Mouse (Mus musculus): ENCODE measurements at regions not wholly inside any gene's neighbourhood (a gene's known extent, or its start where the extent isn't known, plus 50 kb on each side); places are given as distances from the start of the nearest gene placed in this dataset.

DNA sequence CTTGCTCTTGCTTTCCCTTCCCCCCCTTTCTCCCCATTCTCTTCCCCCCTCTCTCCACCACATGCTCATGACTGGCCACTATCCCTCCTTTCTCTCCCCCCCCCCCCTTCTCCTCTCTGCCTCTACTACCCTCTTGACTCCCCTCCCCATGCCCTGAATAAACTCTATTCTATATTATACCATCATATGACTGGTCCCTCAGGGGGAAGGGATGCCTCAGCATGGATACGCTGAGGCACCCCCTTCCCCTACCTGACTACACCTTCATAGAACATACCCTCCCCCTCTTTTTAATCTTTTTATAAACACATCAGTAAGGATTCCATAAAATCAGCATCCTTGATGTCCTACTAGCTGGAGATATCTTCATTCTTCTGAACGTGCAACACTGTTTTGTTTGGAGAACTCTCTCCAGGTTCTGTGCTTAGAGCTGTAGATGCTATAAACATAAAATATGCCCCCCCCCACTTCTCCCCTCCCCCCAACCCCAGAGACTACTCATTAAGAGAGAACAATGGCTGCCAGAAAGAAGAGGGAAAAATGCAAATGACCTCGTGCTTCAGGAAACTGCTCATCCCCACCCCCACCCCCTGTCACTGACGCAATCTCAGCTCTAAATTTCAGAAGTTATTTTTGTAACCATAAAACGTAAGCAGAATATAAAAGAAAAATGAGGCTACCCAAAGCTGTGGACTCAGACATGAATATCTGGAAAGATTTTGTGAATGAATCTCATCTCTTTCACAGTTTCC is 102.3 kb downstream of the Pja2 start:
- H3K4me1 ChIP-seq (ENCODE audit: control insufficient read depth in 1 of 2, insufficient read depth in 2 of 2, low read length in 2 of 2) = peaks cover 3 to 10% of the 10 kb centered on the region in 2 experiments
- H3K4me3 ChIP-seq (ENCODE audit: control insufficient read depth in 1 of 2, insufficient read depth in 1 of 2, low read depth in 2 of 2, low read length in 2 of 2) = peak overlapping the region in 1 of 2 experiments; percentile 61; a peak in 2 of 4 replicates
- H3K27ac ChIP-seq (ENCODE audit: control insufficient read depth, low read depth, low read length) = no peak overlapping the region
- DNase-seq (ENCODE audit: low read depth, low spot score) = peak; percentile 6
- no peak for TF ChIP-seq MXI1 (IDR thresholded peaks at IDR 0.05; ENCODE audit: low read depth, low read length)
- no peaks in the 10 kb centered on the region; a peak in 1 of 4 replicates for H3K27me3 ChIP-seq (ENCODE audit: control insufficient read depth in 1 of 2, insufficient read depth in 2 of 2, low read length in 2 of 2)
- H3K79me2 ChIP-seq (ENCODE audit: control insufficient read depth, insufficient read depth, low read length, poor library complexity) = no peaks in the 10 kb centered on the region
- no peaks in the 10 kb centered on the region for H3K9me3 ChIP-seq (replicated peaks; ENCODE audit: insufficient read depth, low read length)
- H3K36me3 ChIP-seq (ENCODE audit: control insufficient read depth in 1 of 2, insufficient read depth in 2 of 2, low read length in 2 of 2) = peaks cover 0 to 4% of the 10 kb centered on the region in 2 experiments; a peak in 2 of 4 replicates
- no peak overlapping the region for H3K9ac ChIP-seq (ENCODE audit: control insufficient read depth, low read depth, low read length, poor library complexity, severe bottlenecking)

GRCm38 (mm10) chr17:64214599-64214998 is 117.1 kb downstream of the Pja2 start:
- Histone ChIP-seq H3K27me3 (ENCODE audit: control insufficient read depth in 1 of 2, insufficient read depth in 2 of 2, low read length in 2 of 2) (no peaks in the 10 kb centered on the region), H3K27ac (ENCODE audit: control insufficient read depth, low read depth, low read length) (no peak overlapping the region), H3K9me3 (replicated peaks; ENCODE audit: insufficient read depth, low read length) (no peaks in the 10 kb centered on the region), H3K36me3 (ENCODE audit: control insufficient read depth in 1 of 2, insufficient read depth in 2 of 2, low read length in 2 of 2) (no peaks in the 10 kb centered on the region), H3K4me3 (ENCODE audit: control insufficient read depth in 1 of 2, insufficient read depth in 1 of 2, low read depth in 2 of 2, low read length in 2 of 2) (no peak overlapping the region), H3K9ac (ENCODE audit: control insufficient read depth, low read depth, low read length, poor library complexity, severe bottlenecking) (no peak overlapping the region), H3K4me1 (ENCODE audit: control insufficient read depth in 1 of 2, insufficient read depth in 2 of 2, low read length in 2 of 2) (no peaks in the 10 kb centered on the region), H3K79me2 (ENCODE audit: control insufficient read depth, insufficient read depth, low read length, poor library complexity) (no peaks in the 10 kb centered on the region)
- TF ChIP-seq CTCF (IDR thresholded peaks at IDR 0.05 in 2 of 3, conservative IDR thresholded peaks at IDR 0.05 in 1 of 3; ENCODE audit: control insufficient read depth in 1 of 3, insufficient read depth in 1 of 3, low read depth in 2 of 3, low read length in 3 of 3, poor library complexity in 1 of 3, severe bottlenecking in 1 of 3) = no peak
- no peak for TF ChIP-seq MAFK (IDR thresholded peaks at IDR 0.05; ENCODE audit: borderline replicate concordance, low read depth, low read length)
- no peak for TF ChIP-seq GATA1 (IDR thresholded peaks at IDR 0.05; ENCODE audit: low read depth, low read length)
- no peak for TF ChIP-seq MYB (IDR thresholded peaks at IDR 0.05; ENCODE audit: low read depth, low read length)
- DNase-seq (ENCODE audit: low read depth, low spot score) = no peak

- H3K4me1 ChIP-seq (ENCODE audit: control insufficient read depth in 1 of 2, insufficient read depth in 2 of 2, low read length in 2 of 2) = no peaks in the 10 kb centered on the region
- H3K27ac ChIP-seq (ENCODE audit: control insufficient read depth, low read depth, low read length) = no peak overlapping the region
- H3K36me3 ChIP-seq (ENCODE audit: control insufficient read depth in 1 of 2, insufficient read depth in 2 of 2, low read length in 2 of 2) = no peaks in the 10 kb centered on the region
- DNase-seq (ENCODE audit: low read depth, low spot score) = no peak
- 0 out of 4 replicates have a peak, but pooled peaks cover 0 to 2% of the 10 kb centered on the region in 2 experiments for H3K27me3 ChIP-seq (ENCODE audit: control insufficient read depth in 1 of 2, insufficient read depth in 2 of 2, low read length in 2 of 2)
- H3K9me3 ChIP-seq (replicated peaks; ENCODE audit: insufficient read depth, low read length) = no peaks in the 10 kb centered on the region
- H3K4me3 ChIP-seq (ENCODE audit: control insufficient read depth in 1 of 2, insufficient read depth in 1 of 2, low read depth in 2 of 2, low read length in 2 of 2) = no peak overlapping the region
- H3K79me2 ChIP-seq (ENCODE audit: control insufficient read depth, insufficient read depth, low read length, poor library complexity) = no peaks in the 10 kb centered on the region
- no peak overlapping the region for H3K9ac ChIP-seq (ENCODE audit: control insufficient read depth, low read depth, low read length, poor library complexity, severe bottlenecking)
- TF ChIP-seq TCF12 (IDR thresholded peaks at IDR 0.05; ENCODE audit: low read depth, low read length) (no peak), MAX (IDR thresholded peaks at IDR 0.05; ENCODE audit: low read length) (no peak), CTCF (IDR thresholded peaks at IDR 0.05 in 2 of 3, conservative IDR thresholded peaks at IDR 0.05 in 1 of 3; ENCODE audit: control insufficient read depth in 1 of 3, insufficient read depth in 1 of 3, low read depth in 2 of 3, low read length in 3 of 3, poor library complexity in 1 of 3, severe bottlenecking in 1 of 3) (no peak)
Observed at GRCm38 (mm10) chr17:64213251-64213650, 118.5 kb downstream of the Pja2 start.

GRCm38 (mm10) chr17:64211281-64211680 is 120.4 kb downstream of the Pja2 start:
- no peak overlapping the region for H3K27ac ChIP-seq (ENCODE audit: control insufficient read depth, low read depth, low read length)
- H3K79me2 ChIP-seq (ENCODE audit: control insufficient read depth, insufficient read depth, low read length, poor library complexity) = no peaks in the 10 kb centered on the region
- H3K27me3 ChIP-seq (ENCODE audit: control insufficient read depth in 1 of 2, insufficient read depth in 2 of 2, low read length in 2 of 2) = peaks cover 0 to 2% of the 10 kb centered on the region in 2 experiments; a peak in 3 of 4 replicates
- H3K9ac ChIP-seq (ENCODE audit: control insufficient read depth, low read depth, low read length, poor library complexity, severe bottlenecking) = no peak overlapping the region
- no peak overlapping the region for H3K4me3 ChIP-seq (ENCODE audit: control insufficient read depth in 1 of 2, insufficient read depth in 1 of 2, low read depth in 2 of 2, low read length in 2 of 2)
- no peaks in the 10 kb centered on the region for H3K4me1 ChIP-seq (ENCODE audit: control insufficient read depth in 1 of 2, insufficient read depth in 2 of 2, low read length in 2 of 2)
- no peak for DNase-seq (ENCODE audit: low read depth, low spot score)
- no peaks in the 10 kb centered on the region for H3K36me3 ChIP-seq (ENCODE audit: control insufficient read depth in 1 of 2, insufficient read depth in 2 of 2, low read length in 2 of 2)
- H3K9me3 ChIP-seq (replicated peaks; ENCODE audit: insufficient read depth, low read length) = no peaks in the 10 kb centered on the region
- TF ChIP-seq USF2 (IDR thresholded peaks at IDR 0.05; ENCODE audit: borderline replicate concordance in 1 of 2, insufficient read depth in 1 of 2, low read depth in 1 of 2, low read length in 2 of 2) (no peak), ZNF384 (IDR thresholded peaks at IDR 0.05; ENCODE audit: low read depth, low read length) (no peak), POLR2AphosphoS2 (IDR thresholded peaks at IDR 0.05; ENCODE audit: low read length) (no peak), USF1 (IDR thresholded peaks at IDR 0.05; ENCODE audit: low read depth, low read length) (no peak), NELFE (IDR thresholded peaks at IDR 0.05; ENCODE audit: low read depth, low read length) (no peak), MXI1 (IDR thresholded peaks at IDR 0.05; ENCODE audit: low read depth, low read length) (no peak), CHD2 (IDR thresholded peaks at IDR 0.05; ENCODE audit: low read length) (no peak), KAT2A (conservative IDR thresholded peaks at IDR 0.05; ENCODE audit: low read depth, low read length) (no peak), MAZ (IDR thresholded peaks at IDR 0.05; ENCODE audit: low read depth, low read length) (no peak), EP300 (IDR thresholded peaks at IDR 0.05; ENCODE audit: low read depth in 1 of 2, low read length in 2 of 2) (no peak), RAD21 (IDR thresholded peaks at IDR 0.05; ENCODE audit: low read depth, low read length) (no peak), TCF12 (IDR thresholded peaks at IDR 0.05; ENCODE audit: low read depth, low read length) (no peak), HCFC1 (IDR thresholded peaks at IDR 0.05; ENCODE audit: low read depth, low read length) (no peak), TBP (IDR thresholded peaks at IDR 0.05; ENCODE audit: low read depth, low read length) (no peak)

Measured in MEL (cell line).